Mouse (Mus musculus) hindbrain, embryonic 11.5 days (tissue): ENCODE measurements around the gene Mta3. TPM values are rescaled to one million over a fixed set of nuclear protein-coding genes. Genes with fewer than 3 reads are reported as not detected.
A peak's percentile ranks its signal among the peaks of the same experiment; 100 is the strongest.

Experiments used
- ATAC-seq: fragments of 200-750 bp; cut with Nextera tagmentation; 2 replicates; pipeline ENCODE4 v1.8.0; 2017; ENCODE audit warnings: mild to moderate bottlenecking, moderate TSS enrichment, moderate library complexity; ENCODE audit not compliant: low FRiP score
- DNase-seq: peaks from one replicate; pipeline ENCODE4 v3.0.0-alpha.2; 2015; ENCODE audit warnings: low spot score
- H3K27ac ChIP-seq: fragments of 300-500 bp; sonication (generic); 2 replicates; pipeline ENCODE4 v1.5.1; 2014; ENCODE audit warnings: mild to moderate bottlenecking, low read depth, low read length
- H3K27me3 ChIP-seq: fragments of 300-500 bp; sonication (generic); 2 replicates; pipeline ENCODE4 v1.6.1; 2014; ENCODE audit warnings: mild to moderate bottlenecking, low read length, moderate library complexity, mixed read lengths; ENCODE audit not compliant: control insufficient read depth, insufficient read depth
- H3K36me3 ChIP-seq: fragments of 300-500 bp; sonication (generic); 2 replicates; pipeline ENCODE4 v1.6.1; 2014; ENCODE audit warnings: mild to moderate bottlenecking, low read length, moderate library complexity, mixed read lengths; ENCODE audit not compliant: control insufficient read depth, insufficient read depth
- H3K4me1 ChIP-seq: fragments of 300-500 bp; sonication (generic); replicated peaks from 2 replicates; pipeline ENCODE4 v1.6.1; 2014; ENCODE audit warnings: low read length, mixed read lengths; ENCODE audit not compliant: control insufficient read depth, insufficient read depth
- H3K4me2 ChIP-seq: fragments of 300-500 bp; sonication (generic); replicated peaks from 2 replicates; pipeline ENCODE4 v1.6.1; 2014; ENCODE audit warnings: mild to moderate bottlenecking, low read depth, low read length
- H3K4me3 ChIP-seq: fragments of 300-500 bp; sonication (generic); 2 replicates; pipeline ENCODE4 v1.5.1; 2014; ENCODE audit warnings: low read depth, low read length
- H3K9ac ChIP-seq: fragments of 300-500 bp; sonication (generic); 2 replicates; pipeline ENCODE4 v1.6.1; 2014; ENCODE audit warnings: low read depth, low read length
- H3K9me3 ChIP-seq: fragments of 300-500 bp; sonication (generic); 2 replicates; pipeline ENCODE4 v1.6.1; 2016; ENCODE audit warnings: low read length; ENCODE audit not compliant: control insufficient read depth
- WGBS: fragments of 180-500 bp; shearing (Covaris S2); extraction: QIAGEN DNeasy Blood & Tissue Kit; methylation state at CpG from one replicate; pipeline ENCODE4 v1.1.7; 2014; 5-methylcytosine and 5-hydroxymethylcytosine counted together
- polyA plus RNA-seq: library from polyadenylated mRNA; unstranded; fragments of >200 nt; fragmentation: Nextera tagmentation; extraction: Ambion mirVana; gene quantifications from 2 replicates; pipeline ENCODE4 v1.2.1, GENCODE M21; 2014

Mta3 gene
- polyA plus RNA-seq, 1 experiment from 2014 or later, result 41.7 TPM

- DNase-seq, result no peak
- Histone ChIP-seq H3K4me2 (no peak overlapping the region), H3K4me1 (no peaks in the 10 kb centered on the region), H3K27ac (no peak overlapping the region; the same call in 1 of the 2 replicates), H3K36me3 (no peaks in the 10 kb centered on the region), H3K9ac (no peak overlapping the region), H3K27me3 (no peaks in the 10 kb centered on the region), H3K9me3 (no peaks in the 10 kb centered on the region), H3K4me3 (no peak overlapping the region)
- 89% methylated on average over 9 of the region's 9 CpGs for WGBS
- no peak for ATAC-seq
These were observed 99.1 kb downstream of the Mta3 start for GRCm38 (mm10) chr17:83805078-83805477.

GRCm38 (mm10) chr17:83807345-83807744, 101.4 kb downstream of the Mta3 start:
- H3K4me2 ChIP-seq, result no peak overlapping the region
- WGBS, result 81% methylated on average over 7 of the region's 7 CpGs
- H3K27me3 ChIP-seq, result no peaks in the 10 kb centered on the region
- no peak overlapping the region for H3K27ac ChIP-seq
- DNase-seq (no peak), ATAC-seq (no peak)
- H3K4me1 ChIP-seq, result no peaks in the 10 kb centered on the region
- H3K9ac ChIP-seq, result no peak overlapping the region
- H3K4me3 ChIP-seq, result no peak overlapping the region
- no peaks in the 10 kb centered on the region for H3K36me3 ChIP-seq
- H3K9me3 ChIP-seq, result no peaks in the 10 kb centered on the region

- Histone ChIP-seq H3K27me3 (no peaks in the 10 kb centered on the region), H3K27ac (no peak overlapping the region), H3K4me1 (no peaks in the 10 kb centered on the region), H3K36me3 (no peaks in the 10 kb centered on the region), H3K4me3 (no peak overlapping the region), H3K4me2 (no peak overlapping the region), H3K9ac (no peak overlapping the region), H3K9me3 (no peaks in the 10 kb centered on the region)
- ATAC-seq (no peak), DNase-seq (peak; percentile 76)
- WGBS, result 76% methylated on average over 11 of the region's 11 CpGs
These were observed 101.9 kb downstream of the Mta3 start for GRCm38 (mm10) chr17:83807778-83808398.

- H3K9ac ChIP-seq, result no peak overlapping the region
- 86% methylated on average over 12 of the region's 12 CpGs for WGBS
These were observed 102.6 kb downstream of the Mta3 start for GRCm38 (mm10) chr17:83808476-83809098.

GRCm38 (mm10) chr17:83809197-83809829, 103.3 kb downstream of the Mta3 start:
- Histone ChIP-seq H3K9me3 (no peaks in the 10 kb centered on the region), H3K4me1 (no peaks in the 10 kb centered on the region), H3K4me3 (no peak overlapping the region), H3K4me2 (no peak overlapping the region), H3K36me3 (no peaks in the 10 kb centered on the region), H3K27ac (no peak overlapping the region), H3K27me3 (no peaks in the 10 kb centered on the region), H3K9ac (no peak overlapping the region)
- WGBS, result 91% methylated on average over 17 of the region's 17 CpGs
- no peak for ATAC-seq
- no peak for DNase-seq

More at GRCm38 (mm10) chr17:83808476-83809098, 102.6 kb downstream of the Mta3 start:
- H3K36me3 ChIP-seq, result no peaks in the 10 kb centered on the region
- DNase-seq, result no peak
- H3K9me3 ChIP-seq, result no peaks in the 10 kb centered on the region
- ATAC-seq, result no peak
- H3K27me3 ChIP-seq, result no peaks in the 10 kb centered on the region
- H3K4me2 ChIP-seq, result no peak overlapping the region
- no peak overlapping the region for H3K27ac ChIP-seq
- H3K4me1 ChIP-seq, result no peaks in the 10 kb centered on the region
- no peak overlapping the region for H3K4me3 ChIP-seq

- Histone ChIP-seq H3K4me2 (no peak overlapping the region), H3K4me1 (no peaks in the 10 kb centered on the region), H3K9ac (no peak overlapping the region), H3K4me3 (no peak overlapping the region), H3K36me3 (no peaks in the 10 kb centered on the region), H3K27me3 (no peaks in the 10 kb centered on the region), H3K9me3 (no peaks in the 10 kb centered on the region), H3K27ac (no peak overlapping the region)
- ATAC-seq (no peak), DNase-seq (no peak)
- WGBS, result 94% methylated on average over 5 of the region's 5 CpGs
These were observed 104.3 kb downstream of the Mta3 start for GRCm38 (mm10) chr17:83810285-83810684.

- Histone ChIP-seq H3K27me3 (no peaks in the 10 kb centered on the region), H3K27ac (no peak overlapping the region), H3K4me1 (no peaks in the 10 kb centered on the region), H3K4me2 (no peak overlapping the region), H3K9ac (no peak overlapping the region), H3K9me3 (no peaks in the 10 kb centered on the region), H3K36me3 (no peaks in the 10 kb centered on the region), H3K4me3 (no peak overlapping the region)
- ATAC-seq (no peak), DNase-seq (no peak)
- 89% methylated on average over 17 of the region's 17 CpGs for WGBS
These were observed 106.4 kb downstream of the Mta3 start for GRCm38 (mm10) chr17:83812200-83812944.

GRCm38 (mm10) chr17:83813050-83813449, 107.1 kb downstream of the Mta3 start:
- WGBS, result 93% methylated on average over 4 of the region's 4 CpGs
- ATAC-seq (no peak), DNase-seq (no peak)
- no peak overlapping the region for H3K27ac ChIP-seq
- H3K36me3 ChIP-seq, result no peaks in the 10 kb centered on the region
- H3K4me2 ChIP-seq, result no peak overlapping the region
- no peaks in the 10 kb centered on the region for H3K27me3 ChIP-seq
- H3K4me1 ChIP-seq, result no peaks in the 10 kb centered on the region
- H3K9ac ChIP-seq, result no peak overlapping the region
- no peak overlapping the region for H3K4me3 ChIP-seq
- no peaks in the 10 kb centered on the region for H3K9me3 ChIP-seq
